Mouse (Mus musculus) frontal cortex, adult (tissue): Measurements from ENCODE around the gene Qprt.

Source experiments
- ATAC-seq: cut with Nextera tagmentation; 2 replicates; pipeline ENCODE4 v1.9.2; 2017; ENCODE audit warnings: mild to moderate bottlenecking, moderate library complexity, mixed read lengths; ENCODE audit not compliant: low TSS enrichment

The Qprt gene

GRCm38 (mm10) chr7:127121911-127122270 lies at the start of gene Qprt:
Qprt (minus strand) TSS chr7:127122226.
- ATAC-seq, result no peak

GRCm38 (mm10) chr7:127166501-127166900 lies 44.5 kb upstream of the Qprt start:
- ATAC-seq, result no peak

GRCm38 (mm10) chr7:127165607-127166493 lies 43.8 kb upstream of the Qprt start:
- no peak for ATAC-seq

- ATAC-seq, result no peak
Observed at GRCm38 (mm10) chr7:127164002-127164401, 42.0 kb upstream of the Qprt start.

- ATAC-seq, result no peak
Observed at GRCm38 (mm10) chr7:127162546-127162945, 40.5 kb upstream of the Qprt start.

GRCm38 (mm10) chr7:127157548-127157947 lies 35.5 kb upstream of the Qprt start:
- no peak for ATAC-seq

GRCm38 (mm10) chr7:127153477-127153876 lies 31.5 kb upstream of the Qprt start:
- ATAC-seq, result no peak

- ATAC-seq, result no peak
Observed at GRCm38 (mm10) chr7:127152464-127152863, 30.4 kb upstream of the Qprt start.

- no peak for ATAC-seq
Observed at GRCm38 (mm10) chr7:127147901-127148300, 25.9 kb upstream of the Qprt start.

- no peak for ATAC-seq
Observed at GRCm38 (mm10) chr7:127146267-127146603, 24.2 kb upstream of the Qprt start.

- no peak for ATAC-seq
Observed at GRCm38 (mm10) chr7:127145387-127146266, 23.6 kb upstream of the Qprt start.

GRCm38 (mm10) chr7:127144412-127144811 lies 22.4 kb upstream of the Qprt start:
- no peak for ATAC-seq

- no peak for ATAC-seq
Observed at GRCm38 (mm10) chr7:127142666-127143065, 20.6 kb upstream of the Qprt start.

- ATAC-seq, result no peak
Observed at GRCm38 (mm10) chr7:127142214-127142613, 20.2 kb upstream of the Qprt start.

GRCm38 (mm10) chr7:127140623-127141404 lies 18.8 kb upstream of the Qprt start:
- ATAC-seq, result no peak

- ATAC-seq, result no peak
Observed at GRCm38 (mm10) chr7:127139562-127139961, 17.5 kb upstream of the Qprt start.

GRCm38 (mm10) chr7:127139100-127139499 lies 17.1 kb upstream of the Qprt start:
- no peak for ATAC-seq

GRCm38 (mm10) chr7:127137262-127138017 lies 15.4 kb upstream of the Qprt start, which contains the start of gene Spn:
Spn (minus strand) TSS chr7:127137823.
- no peak for ATAC-seq

GRCm38 (mm10) chr7:127136181-127137071 lies 14.4 kb upstream of the Qprt start:
- ATAC-seq, result no peak

GRCm38 (mm10) chr7:127134821-127135447 lies 12.9 kb upstream of the Qprt start:
- no peak; the same call in 1 of the 2 replicates for ATAC-seq
